Mouse (Mus musculus) right cerebral cortex, postnatal 36 days (tissue): ENCODE measurements around the gene Fam149b.
"Not testable (repeated sequence)": the region's sequence is repeated elsewhere in the genome, so short reads cannot be mapped to it uniquely, and the experiment has no call there.

Source experiments
- DNase-seq, 2 experiments: peaks; one replicate each; pipeline ENCODE4 v3.0.0; 2022; ENCODE audit warnings: low spot score in 2 of 2, mixed read lengths in 1 of 2

Gene Fam149b

DNA sequence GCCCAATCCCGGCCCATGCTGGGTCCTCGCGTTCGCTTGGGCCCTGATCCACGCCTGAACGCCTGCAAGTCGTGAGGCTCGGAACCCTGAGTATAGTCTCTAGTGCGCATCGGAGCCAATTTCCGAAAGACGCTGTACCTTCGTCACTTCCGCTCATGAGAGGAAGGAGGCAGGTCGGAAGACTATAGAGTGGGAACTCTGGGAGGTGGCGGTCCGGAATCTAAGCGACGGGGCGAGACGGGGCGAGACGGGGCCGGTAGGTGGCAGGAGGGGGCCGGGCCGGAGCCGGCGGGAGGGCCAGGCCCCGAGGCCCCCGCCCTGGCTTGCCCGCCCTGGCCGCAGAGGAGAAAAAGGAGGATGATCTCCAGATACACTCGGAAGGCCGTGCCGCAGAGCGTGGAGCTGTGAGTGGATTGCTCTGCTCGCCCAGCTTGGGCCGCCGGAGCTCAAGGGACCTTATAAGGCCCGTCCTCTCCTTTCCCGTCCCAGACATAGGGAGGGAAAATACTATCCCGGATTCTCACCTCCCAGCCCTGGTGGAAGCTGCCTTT lies at the start of gene Fam149b, which contains the start of gene Ecd:
Fam149b (plus strand) TSS at position 172 of the 551 bp plus-strand sequence.
Ecd (minus strand) TSS at position 131 of the 551 bp plus-strand sequence.
- DNase-seq: peak; percentile 86 to 89

DNA sequence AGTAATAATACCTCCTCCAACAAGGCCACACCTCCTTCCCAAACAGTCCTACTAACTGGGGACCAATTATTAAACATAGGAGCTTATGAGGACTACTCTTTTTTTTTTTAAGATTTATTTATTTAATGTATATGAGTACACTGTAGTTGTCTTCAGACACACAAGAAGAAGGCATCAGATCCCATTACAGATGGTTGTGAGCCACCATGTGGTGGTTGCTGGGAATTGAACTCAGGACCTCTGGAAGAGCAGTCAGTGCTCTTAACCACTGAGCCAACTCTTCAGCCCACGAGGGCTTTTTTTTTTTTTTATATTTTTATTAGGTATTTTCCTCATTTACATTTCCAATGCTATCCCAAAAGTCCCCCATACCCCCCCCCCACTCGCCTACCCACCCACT lies 42.9 kb upstream of the Fam149b start:
- DNase-seq: not testable (repeated sequence)

DNA sequence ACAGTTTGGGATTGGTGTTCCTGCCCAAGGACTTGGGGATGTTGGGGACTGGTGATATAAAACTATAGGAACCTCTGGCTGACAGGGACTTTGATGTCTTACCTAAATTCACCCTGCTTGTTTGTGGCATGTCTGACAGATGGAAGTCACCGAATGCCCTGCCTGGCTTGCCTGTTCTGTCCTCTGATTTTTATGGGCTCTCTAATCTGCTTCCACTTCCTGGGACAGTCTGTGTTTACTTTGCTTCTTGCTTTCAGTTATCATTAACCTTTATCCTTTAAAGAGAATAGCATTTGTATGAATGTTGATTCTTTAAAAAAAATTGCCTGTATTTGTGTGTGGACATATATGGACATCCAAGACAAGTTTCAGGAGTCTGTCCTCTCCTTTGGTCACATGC lies 32.8 kb upstream of the Fam149b start:
- DNase-seq: no peak

DNA sequence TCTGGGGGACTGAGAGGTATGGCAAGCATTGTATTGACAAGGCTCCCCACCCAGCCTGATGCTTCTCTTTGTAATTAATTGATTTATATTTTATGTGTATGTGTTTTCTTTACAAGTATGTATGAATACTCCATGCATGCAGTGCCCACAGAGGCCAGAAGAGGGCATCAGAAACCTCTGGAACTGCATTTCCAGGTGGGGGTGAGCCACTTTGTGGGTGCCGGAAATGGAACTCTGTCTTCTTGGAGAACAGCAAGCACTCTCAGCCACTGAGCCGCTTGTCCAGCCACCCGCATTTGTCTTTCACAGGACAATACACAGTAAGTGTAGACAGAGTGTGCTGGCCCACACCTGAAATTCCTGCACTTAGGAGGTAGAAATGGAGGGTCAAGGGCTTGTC lies 28.5 kb upstream of the Fam149b start:
- DNase-seq: no peak

DNA sequence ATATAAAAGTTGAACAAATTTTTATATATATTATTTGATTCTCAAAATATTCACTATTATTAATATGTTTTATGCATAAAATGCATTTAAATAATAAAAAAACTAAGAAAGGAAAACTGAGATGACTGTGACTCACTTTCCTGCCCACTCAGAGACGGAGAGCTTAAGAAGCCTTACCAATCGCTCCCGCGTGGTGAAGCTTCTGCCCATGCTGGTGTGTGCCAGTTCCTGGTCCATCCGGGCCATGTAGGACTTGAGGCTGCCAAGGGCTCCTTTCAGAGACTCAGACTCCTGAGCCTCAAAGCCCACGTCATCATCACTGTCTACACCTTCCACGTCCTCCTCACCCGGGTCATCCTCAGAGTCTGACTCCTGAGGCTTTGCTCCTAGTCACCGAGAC lies 23.8 kb upstream of the Fam149b start:
- no peak for DNase-seq

DNA sequence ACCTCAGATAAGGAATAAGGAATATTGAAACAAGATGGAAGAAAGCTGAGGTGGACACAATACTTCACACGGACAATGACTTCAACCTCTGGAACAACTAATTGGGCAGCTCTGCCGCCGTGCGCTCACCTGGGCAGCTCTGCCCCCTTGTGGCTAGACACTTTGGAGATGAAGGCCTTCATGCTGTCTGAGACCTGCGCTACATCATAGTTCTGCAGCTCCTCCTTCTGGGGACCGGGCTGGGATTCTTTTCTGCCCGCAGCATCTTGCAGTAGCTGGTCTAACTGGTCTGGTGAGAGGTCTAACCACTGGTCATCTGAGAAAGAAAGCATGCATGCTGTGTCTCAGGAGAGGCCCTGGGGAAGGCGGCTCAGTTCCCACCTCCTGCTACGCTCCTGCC lies 19.5 kb upstream of the Fam149b start:
- no peak for DNase-seq

DNA sequence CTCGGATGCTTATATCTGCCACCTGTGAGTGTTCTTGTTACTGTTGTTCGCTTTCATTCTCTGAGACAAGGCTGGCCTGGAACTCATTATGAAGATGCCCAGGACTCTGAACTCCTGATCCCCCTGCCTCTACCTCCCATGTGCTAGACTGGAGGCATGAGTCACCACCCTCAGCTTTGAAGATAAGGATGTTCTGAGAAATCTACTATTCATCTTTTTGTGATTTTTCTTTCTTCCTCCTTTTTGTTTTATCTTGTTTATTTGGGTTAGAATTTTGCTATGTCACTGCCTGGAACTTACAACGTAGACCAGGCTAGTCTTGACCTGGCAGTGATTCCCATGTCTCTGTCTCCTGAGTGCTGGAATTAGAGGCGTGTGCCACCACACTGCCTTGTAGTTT lies 16.6 kb upstream of the Fam149b start:
- no peak for DNase-seq

DNA sequence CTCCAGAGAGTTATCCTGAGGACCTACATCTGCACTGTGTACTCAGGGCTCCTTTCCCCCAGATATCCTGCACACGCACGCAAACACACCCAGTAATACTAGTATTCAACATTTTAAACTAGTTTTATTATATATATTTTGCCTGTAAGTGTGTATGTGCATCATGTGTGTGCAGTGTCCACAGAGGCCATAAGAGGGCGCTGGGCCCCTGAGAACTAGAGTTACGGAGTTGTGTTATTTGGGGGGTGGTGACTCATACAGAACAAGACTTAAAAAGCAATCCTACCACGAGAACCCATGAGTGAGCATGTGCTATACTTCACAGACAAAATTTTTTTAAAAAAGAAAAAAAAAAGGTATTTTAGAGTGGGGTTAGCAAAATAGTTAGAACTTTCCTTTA lies 8.5 kb upstream of the Fam149b start:
- DNase-seq: no peak

DNA sequence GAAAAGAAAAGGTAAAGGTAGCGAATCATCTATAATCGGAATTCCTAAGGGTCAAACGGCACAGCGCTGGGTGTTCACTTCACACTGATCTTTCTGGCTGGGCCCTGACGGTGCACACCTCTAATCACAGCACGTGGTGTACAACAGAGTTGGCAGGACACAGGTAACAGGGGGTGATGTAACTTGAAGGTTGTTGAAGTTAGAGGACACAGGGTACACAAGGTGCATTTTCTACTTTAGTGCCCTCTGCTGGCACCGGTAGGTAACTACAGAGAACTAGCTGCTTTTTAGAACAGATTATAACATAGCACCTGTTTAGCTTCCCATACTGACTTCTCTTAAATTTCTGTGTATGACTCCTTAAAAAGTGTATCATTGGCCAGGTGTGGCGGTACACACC lies 7.8 kb upstream of the Fam149b start:
- DNase-seq: no peak

DNA sequence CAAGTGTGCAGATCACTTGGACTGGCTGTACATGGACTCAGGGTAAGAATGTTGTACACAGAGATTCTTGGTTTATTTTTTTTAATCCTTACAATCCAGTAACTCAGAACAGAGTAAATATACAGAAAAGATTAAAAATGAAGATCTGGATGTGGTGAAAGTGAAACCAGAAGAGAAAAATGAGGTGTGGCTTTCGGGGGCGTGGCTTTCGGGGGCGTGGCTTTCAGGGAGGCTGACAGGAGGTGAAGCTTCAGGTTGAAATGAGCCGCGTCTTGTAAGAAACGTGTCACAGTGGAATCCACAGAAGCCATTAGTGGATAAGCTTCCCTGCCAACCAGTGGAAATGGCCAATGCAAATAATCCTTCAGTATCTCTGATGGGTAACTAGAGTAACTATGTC lies 7.1 kb upstream of the Fam149b start:
- no peak for DNase-seq

DNA sequence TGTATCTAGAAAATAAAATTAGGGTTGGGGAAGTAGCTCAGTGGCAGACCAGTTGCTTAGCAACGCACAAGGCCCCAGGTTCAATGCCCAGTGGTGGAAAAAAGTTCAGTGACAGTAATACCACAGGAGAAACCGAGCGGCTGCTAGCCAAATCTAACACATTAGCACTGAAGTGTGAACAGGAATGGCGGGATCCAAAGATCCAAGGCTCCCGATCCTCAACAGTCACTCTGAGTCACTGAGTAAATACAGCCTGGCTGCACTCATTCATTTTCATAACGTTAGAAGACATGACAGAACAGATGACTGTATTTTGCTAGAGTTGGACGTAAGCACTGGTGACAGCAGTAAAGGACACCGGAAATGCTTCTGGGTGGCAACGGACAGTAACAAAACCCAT lies 2.1 kb upstream of the Fam149b start:
- no peak for DNase-seq

DNA sequence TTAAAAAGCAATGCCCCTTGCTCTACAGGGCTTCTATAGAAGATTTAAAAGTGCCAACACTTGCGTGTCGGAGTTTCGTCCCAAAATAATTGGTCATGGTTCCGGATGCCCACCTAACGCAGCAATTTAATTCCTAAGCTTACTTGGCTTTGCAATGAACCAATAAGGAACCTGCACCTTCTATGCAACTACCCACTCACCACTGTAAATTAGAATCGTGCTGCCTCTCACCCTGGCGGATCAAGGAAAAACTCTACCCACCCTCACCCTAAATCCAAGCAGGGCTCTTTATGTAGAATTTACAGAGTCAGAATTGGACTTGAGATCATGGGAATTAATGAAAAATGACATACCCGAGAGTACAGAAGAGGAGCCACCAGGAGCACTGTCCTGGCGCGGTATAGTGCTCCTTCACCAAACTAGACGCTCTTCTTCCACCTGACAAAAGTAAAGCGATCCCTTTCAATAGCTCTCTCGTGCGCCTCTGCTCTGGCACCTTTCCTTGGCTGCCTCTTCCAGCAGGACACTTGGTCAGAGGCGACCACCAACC lies 446 bp upstream of the Fam149b start:
- no peak for DNase-seq

DNA sequence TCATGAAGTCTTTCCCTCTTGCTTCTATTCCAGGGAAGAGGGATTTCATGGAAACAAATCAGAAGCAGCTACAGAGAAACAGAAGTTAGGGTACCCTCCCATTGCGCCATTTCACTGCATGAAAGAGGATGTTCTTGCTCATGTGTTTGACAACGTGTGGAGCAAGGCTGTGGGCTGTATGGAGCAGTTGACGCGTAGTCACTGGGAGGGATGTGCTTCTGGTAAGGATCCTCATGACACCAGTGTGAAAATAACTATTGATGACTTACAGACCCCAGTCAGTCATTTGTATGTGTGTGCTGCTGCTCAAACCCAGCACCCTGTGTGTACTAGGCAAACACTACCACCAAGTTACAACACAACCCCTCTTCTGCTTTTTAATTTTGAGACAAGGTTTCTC lies 15.3 kb downstream of the Fam149b start:
- no peak for DNase-seq

DNA sequence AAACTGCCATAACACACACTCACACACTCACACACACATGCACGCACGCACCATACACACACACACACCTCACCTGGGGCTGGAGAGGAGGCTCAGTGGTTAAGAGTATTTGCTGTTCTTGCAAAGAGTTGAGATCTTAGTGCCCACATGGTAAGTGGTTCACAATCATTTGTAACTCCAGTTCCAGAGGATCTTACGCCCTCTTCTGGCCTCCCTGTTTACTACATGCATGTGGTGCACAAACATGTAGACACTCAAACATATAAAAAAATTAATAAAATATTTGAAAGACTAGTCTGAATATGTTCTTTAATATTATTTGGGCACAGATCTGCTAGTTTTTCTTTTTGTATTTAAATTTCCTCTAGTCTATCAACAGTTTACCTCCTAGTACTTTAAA lies 20.3 kb downstream of the Fam149b start:
- no peak for DNase-seq

DNA sequence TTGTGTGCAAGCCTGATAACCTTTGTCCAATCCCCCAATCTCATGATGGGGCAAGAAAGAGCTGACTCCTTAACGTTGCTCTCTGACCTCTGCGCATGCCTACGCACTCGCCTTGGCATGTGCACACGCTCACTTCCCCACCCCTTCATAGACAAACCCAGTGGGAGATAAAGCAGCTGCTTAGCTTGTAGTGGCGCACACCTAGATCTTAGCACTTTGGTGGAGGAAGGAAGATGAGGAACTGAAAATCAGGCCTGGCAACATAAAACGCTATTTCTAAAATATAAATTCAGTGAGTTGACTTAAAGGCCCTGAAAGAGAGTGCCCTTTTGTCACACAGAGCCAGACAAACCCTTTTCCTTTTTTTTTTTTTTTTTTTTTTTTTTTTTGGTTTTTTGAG lies 22.8 kb downstream of the Fam149b start:
- DNase-seq: no peak

DNA sequence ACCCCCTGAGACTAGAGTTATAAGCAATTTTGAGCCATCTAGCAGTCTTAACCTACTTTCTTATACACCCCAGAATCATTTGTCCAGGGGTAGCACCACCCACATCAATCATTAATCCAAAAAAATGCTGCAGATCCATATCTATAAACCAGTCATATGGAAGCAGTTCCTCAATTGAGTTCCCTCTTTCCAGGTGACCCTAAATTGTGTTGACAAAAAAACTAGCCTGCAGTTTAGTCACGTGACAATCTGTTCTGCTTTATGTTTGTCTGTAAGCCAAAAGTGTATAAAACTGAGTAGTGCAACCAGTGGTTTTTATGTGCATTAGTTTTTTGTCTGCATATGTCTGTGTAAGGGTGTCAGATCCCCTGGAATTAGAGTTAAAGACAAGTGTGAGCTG lies 23.9 kb downstream of the Fam149b start:
- DNase-seq: no peak

DNA sequence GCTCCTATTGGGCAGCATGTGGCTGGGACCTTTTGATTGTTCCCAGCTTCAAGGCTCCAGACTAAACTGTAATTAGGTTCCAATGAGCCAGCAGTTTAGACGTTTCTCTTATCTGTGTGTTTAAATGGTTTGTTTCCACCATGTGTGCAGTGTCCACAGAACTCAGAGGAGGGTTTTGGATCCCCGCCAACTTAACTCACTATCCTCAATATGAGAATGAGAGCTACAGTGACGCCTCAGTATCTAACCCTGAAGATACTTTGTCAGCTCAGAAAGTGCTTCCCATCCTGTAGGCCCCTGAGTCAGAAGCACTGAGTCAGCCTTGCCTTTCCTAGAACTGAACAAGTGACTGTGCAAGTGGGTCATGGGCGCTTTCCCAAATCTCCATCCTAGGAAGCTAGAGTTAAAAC lies 29.2 kb downstream of the Fam149b start:
- DNase-seq: no peak

DNA sequence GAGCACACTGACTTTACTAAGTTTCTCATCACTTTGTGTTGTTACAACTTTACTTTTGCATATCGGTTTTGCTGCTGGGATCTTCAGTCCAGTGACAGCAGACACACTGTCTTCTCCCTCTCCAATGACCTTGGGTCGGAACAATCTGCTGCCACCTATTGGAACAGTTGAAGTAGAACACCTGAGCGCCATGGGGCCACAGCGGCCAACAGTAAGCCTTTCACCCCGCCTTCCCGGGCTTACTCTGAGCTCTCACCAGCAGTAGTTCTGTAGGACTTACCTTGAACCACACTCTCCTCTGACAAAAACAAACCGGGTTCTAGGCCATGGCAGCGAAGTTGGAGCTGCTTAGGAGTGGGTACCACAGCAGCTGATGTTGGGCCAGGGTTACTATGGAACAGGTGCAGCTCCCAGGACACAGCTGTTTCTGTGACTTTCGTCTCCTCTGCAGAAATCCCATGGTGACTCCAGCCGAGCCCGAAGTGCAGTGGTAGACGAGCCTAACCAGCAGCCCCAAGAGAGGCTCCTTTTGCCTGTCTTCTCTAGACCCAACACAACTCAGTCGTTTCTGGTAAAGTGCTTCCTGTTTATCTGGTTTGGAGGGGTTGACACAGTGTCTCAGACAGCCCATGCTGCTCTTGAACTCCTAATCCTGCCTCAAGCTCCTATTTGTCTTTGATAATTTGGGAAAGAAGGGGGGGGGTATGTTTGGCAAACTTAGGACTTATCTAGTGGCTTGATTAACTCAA lies 30.5 kb downstream of the Fam149b start:
- no peak for DNase-seq

DNA sequence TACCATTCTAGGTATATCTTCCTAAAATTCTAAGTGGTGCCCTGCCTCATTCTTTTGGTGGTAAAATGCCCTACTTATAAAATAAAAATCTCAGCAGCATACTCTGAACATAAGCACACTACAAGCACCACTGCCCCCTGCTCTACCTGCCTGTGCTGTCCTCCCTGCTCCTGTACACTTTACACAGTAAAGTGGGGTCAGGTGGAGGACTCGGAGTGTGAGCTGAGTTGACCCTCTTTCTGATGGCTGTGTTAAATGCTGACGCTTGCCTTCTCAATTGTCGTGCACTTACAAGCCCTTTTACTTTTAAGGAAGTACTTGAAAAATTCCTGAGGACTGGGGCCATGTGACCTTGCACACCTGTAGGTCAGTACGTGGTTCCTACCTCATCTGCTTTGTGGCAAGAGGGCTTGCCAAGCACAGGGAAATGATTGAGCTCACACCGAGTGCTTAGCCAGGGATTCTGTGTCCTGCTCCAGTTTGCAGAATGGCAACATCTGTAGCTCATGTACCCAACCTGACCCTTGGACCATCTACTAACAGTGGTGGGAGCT lies 31.2 kb downstream of the Fam149b start:
- DNase-seq: no peak

DNA sequence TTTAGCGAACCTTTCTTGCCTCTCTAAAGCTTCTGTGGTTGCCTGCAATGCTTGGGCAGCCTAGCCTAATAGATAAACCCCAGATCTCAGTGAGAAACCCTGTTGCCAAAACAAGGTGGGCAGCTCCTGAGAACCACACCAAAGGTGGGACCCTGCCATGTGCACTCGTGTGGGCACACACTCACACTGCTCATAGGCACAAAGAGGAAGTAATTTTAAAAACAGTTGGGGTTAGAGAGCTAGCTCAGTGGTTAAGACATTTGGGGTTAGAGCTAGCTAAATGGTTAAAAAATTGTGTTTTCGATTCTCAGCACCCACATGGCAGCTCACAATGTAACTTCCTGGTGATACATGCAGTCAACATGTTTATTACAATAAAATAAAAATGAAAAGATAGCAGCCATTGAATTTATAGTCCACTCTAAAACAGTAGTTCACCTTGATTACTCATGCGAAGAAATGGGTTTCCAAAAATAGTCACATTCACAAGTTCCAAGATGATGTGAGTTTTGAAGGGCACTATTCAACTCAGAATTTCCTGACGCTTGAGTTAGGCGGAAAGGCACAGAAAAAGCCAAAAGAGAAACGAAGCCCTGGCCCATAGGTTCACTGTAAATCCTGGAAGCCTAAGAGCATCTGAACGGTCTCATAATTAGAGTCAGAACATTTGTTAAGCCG lies 31.9 kb downstream of the Fam149b start:
- DNase-seq: no peak

DNA sequence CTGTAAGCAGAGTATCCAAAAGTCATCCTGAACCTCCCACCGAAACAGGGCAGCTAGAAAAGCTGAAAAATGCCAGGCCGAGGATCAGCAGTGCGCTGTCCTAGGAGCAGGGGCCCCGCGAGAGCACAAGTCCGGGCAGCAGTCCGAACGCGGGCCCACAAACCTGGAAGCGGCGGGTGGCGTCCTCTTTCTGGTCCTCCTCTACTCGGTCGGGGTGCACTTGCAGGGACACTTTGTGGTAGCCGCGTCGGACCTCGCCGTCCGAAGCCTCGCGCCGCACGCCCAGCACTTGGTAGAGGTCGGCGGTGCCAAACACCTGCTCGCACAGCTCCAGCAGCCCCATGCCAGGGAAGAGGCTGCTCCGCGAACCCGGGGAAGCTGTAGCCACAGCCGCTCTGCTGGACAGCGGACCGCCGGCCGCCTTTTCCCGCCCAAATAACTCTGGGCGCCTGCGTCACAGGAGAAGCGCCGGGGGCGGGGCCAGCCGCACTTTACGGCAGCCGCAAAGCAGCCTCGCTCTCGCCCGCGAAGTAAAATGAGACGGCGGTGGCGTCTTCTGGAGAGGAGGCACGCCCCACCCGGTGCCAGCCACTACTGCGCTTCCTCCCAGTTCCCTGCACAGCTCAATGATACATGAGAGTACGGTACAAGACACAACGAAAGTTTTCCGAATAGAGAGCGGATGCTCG lies 40.6 kb downstream of the Fam149b start, which contains the start of gene Dnajc9:
Dnajc9 (minus strand) TSS at position 470 of the 689 bp plus-strand sequence.
- peak; percentile 92 to 93 for DNase-seq
